Mouse (Mus musculus): ENCODE data around the gene Rps6kb2. TPM values are rescaled to one million over a fixed set of nuclear protein-coding genes. Genes with fewer than 3 reads are reported as not detected.

Gene Rps6kb2
- polyA plus RNA-seq (2015; fragmentation: Nextera tagmentation; extraction: Ambion mirVana) = 33.9 and 35.1 TPM in 2 replicates

GRCm38 (mm10) chr19:4162646-4163542 is at the start of gene Rps6kb2:
TSS of gene Rps6kb2 (minus strand) at chr19:4163354.
- Histone ChIP-seq H3K27me3 (replicated peaks; ENCODE audit: control insufficient read depth, insufficient read depth, low read length) (no peaks in the 10 kb centered on the region), H3K4me2 (replicated peaks; ENCODE audit: low read depth) (peak within 1 kb of the TSS; percentile 90), H3K4me1 (replicated peaks; ENCODE audit: control insufficient read depth, insufficient read depth, low read length) (peaks cover 4% of the 10 kb centered on the region; the same call in 1 of the 2 replicates), H3K9me3 (ENCODE audit: control insufficient read depth) (no peaks in the 10 kb centered on the region), H3K4me3 (ENCODE audit: low read depth, low read length) (peak within 1 kb of the TSS; percentile 80), H3K36me3 (ENCODE audit: control insufficient read depth, insufficient read depth) (peaks cover 31% of the 10 kb centered on the region), H3K9ac (ENCODE audit: low read depth, low read length) (peak within 1 kb of the TSS; percentile 83), H3K27ac (ENCODE audit: low read depth, low read length) (no peak within 1 kb of the TSS)
- WGBS = 7% methylated on average over 42 of the region's 42 CpGs
- ATAC-seq = peak; percentile 81
- no peak for TF ChIP-seq CTCF (IDR thresholded peaks at IDR 0.05; ENCODE audit: low read depth)

- ATAC-seq = no peak
- H3K36me3 ChIP-seq (ENCODE audit: control insufficient read depth, insufficient read depth) = no peaks in the 10 kb centered on the region
- 63% methylated on average over 4 of the region's 4 CpGs for WGBS
- H3K9ac ChIP-seq (ENCODE audit: low read depth, low read length) = no peak overlapping the region
- H3K4me2 ChIP-seq (replicated peaks; ENCODE audit: low read depth) = no peak overlapping the region
- H3K4me3 ChIP-seq (ENCODE audit: low read depth, low read length) = no peak overlapping the region
- no peak overlapping the region for H3K27ac ChIP-seq (ENCODE audit: low read depth, low read length)
- no peaks in the 10 kb centered on the region for H3K9me3 ChIP-seq (ENCODE audit: control insufficient read depth)
- H3K27me3 ChIP-seq (replicated peaks; ENCODE audit: control insufficient read depth, insufficient read depth, low read length) = no peaks in the 10 kb centered on the region
- peaks cover 3% of the 10 kb centered on the region; the same call in 1 of the 2 replicates for H3K4me1 ChIP-seq (replicated peaks; ENCODE audit: control insufficient read depth, insufficient read depth, low read length)
- 0 out of 2 replicates have a peak, but pooled peaks have one; percentile 2 for TF ChIP-seq CTCF (IDR thresholded peaks at IDR 0.05; ENCODE audit: low read depth)
Measured at GRCm38 (mm10) chr19:4211891-4212588, 48.9 kb upstream of the Rps6kb2 start.

GRCm38 (mm10) chr19:4208563-4208962 is 45.4 kb upstream of the Rps6kb2 start:
- H3K27ac ChIP-seq (ENCODE audit: low read depth, low read length) = no peak overlapping the region

DNA sequence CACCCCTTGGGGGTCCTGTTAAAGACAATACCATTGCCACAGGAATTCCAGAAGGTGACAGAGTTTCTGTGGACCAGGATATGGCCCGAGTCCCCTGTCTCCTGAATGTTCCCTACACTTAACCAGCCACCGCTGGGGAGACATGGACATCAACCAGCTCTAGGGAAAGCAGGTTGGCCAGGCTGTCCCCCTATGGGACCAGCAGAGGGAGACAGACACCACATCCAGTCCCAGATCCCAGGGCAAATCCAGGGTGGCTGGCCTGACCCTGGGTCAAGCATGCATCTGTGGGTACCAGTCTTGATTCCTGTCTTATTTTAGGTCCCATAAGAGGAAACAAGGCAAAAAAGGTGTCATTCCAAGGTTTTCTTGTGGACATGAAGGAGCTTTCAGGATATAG is 43.8 kb upstream of the Rps6kb2 start:
- Histone ChIP-seq H3K27me3 (replicated peaks; ENCODE audit: control insufficient read depth, insufficient read depth, low read length) (0 out of 2 replicates have a peak, but pooled peaks cover 2% of the 10 kb centered on the region), H3K9me3 (ENCODE audit: control insufficient read depth) (no peaks in the 10 kb centered on the region), H3K4me1 (replicated peaks; ENCODE audit: control insufficient read depth, insufficient read depth, low read length) (peaks cover 3% of the 10 kb centered on the region; the same call in 1 of the 2 replicates), H3K27ac (ENCODE audit: low read depth, low read length) (no peak overlapping the region), H3K9ac (ENCODE audit: low read depth, low read length) (no peak overlapping the region), H3K4me3 (ENCODE audit: low read depth, low read length) (no peak overlapping the region), H3K36me3 (ENCODE audit: control insufficient read depth, insufficient read depth) (no peaks in the 10 kb centered on the region), H3K4me2 (replicated peaks; ENCODE audit: low read depth) (no peak overlapping the region)
- TF ChIP-seq CTCF (IDR thresholded peaks at IDR 0.05; ENCODE audit: low read depth) = peak; percentile 100
- 0% methylated on average over 2 of the region's 2 CpGs for WGBS
- peak; percentile 58; the same call in 1 of the 2 replicates for ATAC-seq

More at GRCm38 (mm10) chr19:4208563-4208962, 45.4 kb upstream of the Rps6kb2 start:
- no peak overlapping the region for H3K4me2 ChIP-seq (replicated peaks; ENCODE audit: low read depth)
- no peak overlapping the region for H3K4me3 ChIP-seq (ENCODE audit: low read depth, low read length)
- ATAC-seq = no peak
- H3K27me3 ChIP-seq (replicated peaks; ENCODE audit: control insufficient read depth, insufficient read depth, low read length) = 0 out of 2 replicates have a peak, but pooled peaks cover 2% of the 10 kb centered on the region
- H3K36me3 ChIP-seq (ENCODE audit: control insufficient read depth, insufficient read depth) = no peaks in the 10 kb centered on the region
- no peak overlapping the region for H3K9ac ChIP-seq (ENCODE audit: low read depth, low read length)
- peaks cover under 1% of the 10 kb centered on the region; the same call in 1 of the 2 replicates for H3K4me1 ChIP-seq (replicated peaks; ENCODE audit: control insufficient read depth, insufficient read depth, low read length)
- no peaks in the 10 kb centered on the region for H3K9me3 ChIP-seq (ENCODE audit: control insufficient read depth)
- WGBS = 66% methylated on average over 5 of the region's 5 CpGs
- TF ChIP-seq CTCF (IDR thresholded peaks at IDR 0.05; ENCODE audit: low read depth) = no peak

- Histone ChIP-seq H3K9me3 (ENCODE audit: control insufficient read depth) (no peaks in the 10 kb centered on the region), H3K4me2 (replicated peaks; ENCODE audit: low read depth) (no peak overlapping the region), H3K27ac (ENCODE audit: low read depth, low read length) (no peak overlapping the region), H3K4me1 (replicated peaks; ENCODE audit: control insufficient read depth, insufficient read depth, low read length) (peaks cover 12% of the 10 kb centered on the region; the same call in 1 of the 2 replicates), H3K27me3 (replicated peaks; ENCODE audit: control insufficient read depth, insufficient read depth, low read length) (0 out of 2 replicates have a peak, but pooled peaks cover 2% of the 10 kb centered on the region), H3K36me3 (ENCODE audit: control insufficient read depth, insufficient read depth) (no peaks in the 10 kb centered on the region; the same call in 1 of the 2 replicates), H3K9ac (ENCODE audit: low read depth, low read length) (no peak overlapping the region), H3K4me3 (ENCODE audit: low read depth, low read length) (no peak overlapping the region)
- ATAC-seq = no peak
- 59% methylated on average over 4 of the region's 4 CpGs for WGBS
- TF ChIP-seq CTCF (IDR thresholded peaks at IDR 0.05; ENCODE audit: low read depth) = no peak; the same call in 1 of the 2 replicates
Measured at GRCm38 (mm10) chr19:4204889-4205288, 41.7 kb upstream of the Rps6kb2 start.

Data from intestine, postnatal 0 days (tissue).